Mouse (Mus musculus): ENCODE measurements around the gene Gm11238.
"Not testable (repeated sequence)": the region's sequence is repeated elsewhere in the genome, so short reads cannot be mapped to it uniquely, and the experiment has no call there.

The Gm11238 gene

DNA sequence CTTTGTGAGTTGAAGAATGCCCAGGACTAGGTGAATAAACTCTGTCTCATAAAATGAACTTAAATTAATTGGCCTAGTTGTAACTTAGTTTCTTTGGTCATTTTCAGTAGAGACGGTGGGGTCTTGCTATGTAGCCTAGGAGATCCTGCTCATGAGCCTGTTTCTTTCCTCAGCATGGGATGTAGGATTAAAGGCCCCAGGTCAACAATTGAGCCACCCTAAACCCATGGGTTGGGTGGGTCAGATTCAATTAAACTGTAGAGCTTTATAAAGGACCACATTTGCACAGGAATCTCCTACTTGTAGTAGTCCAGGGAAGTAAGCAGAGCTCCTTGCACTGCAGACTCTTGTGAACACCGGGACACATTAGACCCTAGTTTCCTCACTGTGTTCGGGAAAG lies at the start of gene Gm11238:
TSS of gene Gm11238 (plus strand) at position 301 of the 400 bp plus-strand sequence.
- DNase-seq: not testable (repeated sequence)

DNA sequence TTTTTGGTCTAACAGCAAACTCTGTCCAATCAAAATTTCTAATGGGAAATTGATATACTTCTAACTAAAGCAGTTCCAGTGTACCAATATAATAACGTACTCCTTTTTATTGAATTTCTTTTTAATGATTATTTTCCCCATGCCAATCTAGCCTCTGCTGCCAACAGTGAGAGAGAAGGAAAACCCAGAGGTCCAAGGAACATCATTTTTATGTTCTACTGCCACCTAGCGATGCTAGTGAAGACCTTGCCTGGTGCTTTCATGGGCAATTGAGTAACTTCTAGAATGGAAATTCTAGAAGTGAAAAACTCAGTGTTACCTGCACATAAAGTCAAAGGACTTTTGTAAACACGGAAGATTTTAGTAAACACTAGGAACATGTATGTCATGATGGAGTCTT lies 8.4 kb upstream of the Gm11238 start:
- no peak for DNase-seq

DNA sequence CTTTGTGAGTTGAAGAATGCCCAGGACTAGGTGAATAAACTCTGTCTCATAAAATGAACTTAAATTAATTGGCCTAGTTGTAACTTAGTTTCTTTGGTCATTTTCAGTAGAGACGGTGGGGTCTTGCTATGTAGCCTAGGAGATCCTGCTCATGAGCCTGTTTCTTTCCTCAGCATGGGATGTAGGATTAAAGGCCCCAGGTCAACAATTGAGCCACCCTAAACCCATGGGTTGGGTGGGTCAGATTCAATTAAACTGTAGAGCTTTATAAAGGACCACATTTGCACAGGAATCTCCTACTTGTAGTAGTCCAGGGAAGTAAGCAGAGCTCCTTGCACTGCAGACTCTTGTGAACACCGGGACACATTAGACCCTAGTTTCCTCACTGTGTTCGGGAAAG lies 15.0 kb downstream of the Gm11238 start, which contains the start of gene Gm11237:
TSS of gene Gm11237 (plus strand) at position 301 of the 400 bp plus-strand sequence.
- not testable (repeated sequence) for DNase-seq

DNA sequence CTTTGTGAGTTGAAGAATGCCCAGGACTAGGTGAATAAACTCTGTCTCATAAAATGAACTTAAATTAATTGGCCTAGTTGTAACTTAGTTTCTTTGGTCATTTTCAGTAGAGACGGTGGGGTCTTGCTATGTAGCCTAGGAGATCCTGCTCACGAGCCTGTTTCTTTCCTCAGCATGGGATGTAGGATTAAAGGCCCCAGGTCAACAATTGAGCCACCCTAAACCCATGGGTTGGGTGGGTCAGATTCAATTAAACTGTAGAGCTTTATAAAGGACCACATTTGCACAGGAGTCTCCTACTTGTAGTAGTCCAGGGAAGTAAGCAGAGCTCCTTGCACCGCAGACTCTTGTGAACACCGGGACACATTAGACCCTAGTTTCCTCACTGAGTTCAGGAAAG lies 30.1 kb downstream of the Gm11238 start, which contains the start of gene Gm11236:
TSS of gene Gm11236 (plus strand) at position 301 of the 400 bp plus-strand sequence.
- DNase-seq: not testable (repeated sequence)

DNA sequence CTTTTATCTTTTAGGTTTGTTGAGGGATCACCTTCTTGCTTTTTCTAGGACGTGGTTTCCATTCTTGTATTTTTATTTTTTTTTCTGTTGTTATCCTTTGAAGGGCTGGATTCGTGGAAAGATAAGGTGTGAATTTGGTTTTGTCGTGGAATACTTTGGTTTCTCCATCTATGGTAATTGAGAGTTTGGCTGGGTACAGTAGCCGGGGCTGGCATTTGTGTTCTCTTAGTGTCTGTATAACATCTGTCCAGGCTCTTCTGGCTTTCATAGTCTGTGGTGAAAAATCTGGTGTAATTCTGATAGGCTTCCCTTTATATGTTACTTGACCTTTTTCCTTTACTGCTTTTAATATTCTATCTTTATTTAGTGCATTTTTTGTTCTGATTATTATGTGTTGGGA lies 54.2 kb downstream of the Gm11238 start:
- DNase-seq: not testable (repeated sequence)

DNA sequence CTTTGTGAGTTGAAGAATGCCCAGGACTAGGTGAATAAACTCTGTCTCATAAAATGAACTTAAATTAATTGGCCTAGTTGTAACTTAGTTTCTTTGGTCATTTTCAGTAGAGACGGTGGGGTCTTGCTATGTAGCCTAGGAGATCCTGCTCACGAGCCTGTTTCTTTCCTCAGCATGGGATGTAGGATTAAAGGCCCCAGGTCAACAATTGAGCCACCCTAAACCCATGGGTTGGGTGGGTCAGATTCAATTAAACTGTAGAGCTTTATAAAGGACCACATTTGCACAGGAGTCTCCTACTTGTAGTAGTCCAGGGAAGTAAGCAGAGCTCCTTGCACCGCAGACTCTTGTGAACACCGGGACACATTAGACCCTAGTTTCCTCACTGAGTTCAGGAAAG lies 60.4 kb downstream of the Gm11238 start, which contains the start of gene Gm11239:
TSS of gene Gm11239 (plus strand) at position 301 of the 400 bp plus-strand sequence.
- DNase-seq: not testable (repeated sequence)

DNA sequence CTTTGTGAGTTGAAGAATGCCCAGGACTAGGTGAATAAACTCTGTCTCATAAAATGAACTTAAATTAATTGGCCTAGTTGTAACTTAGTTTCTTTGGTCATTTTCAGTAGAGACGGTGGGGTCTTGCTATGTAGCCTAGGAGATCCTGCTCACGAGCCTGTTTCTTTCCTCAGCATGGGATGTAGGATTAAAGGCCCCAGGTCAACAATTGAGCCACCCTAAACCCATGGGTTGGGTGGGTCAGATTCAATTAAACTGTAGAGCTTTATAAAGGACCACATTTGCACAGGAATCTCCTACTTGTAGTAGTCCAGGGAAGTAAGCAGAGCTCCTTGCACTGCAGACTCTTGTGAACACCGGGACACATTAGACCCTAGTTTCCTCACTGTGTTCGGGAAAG lies 75.5 kb downstream of the Gm11238 start, which contains the start of gene Gm428:
TSS of gene Gm428 (plus strand) at position 301 of the 400 bp plus-strand sequence.
- DNase-seq: not testable (repeated sequence)
